Mouse (Mus musculus) liver, embryonic 11.5 days (tissue): ENCODE data around the gene Zfp541. TPM values are rescaled to one million over a fixed set of nuclear protein-coding genes. Genes with fewer than 3 reads are reported as not detected.
A peak's percentile ranks its signal among the peaks of the same experiment; 100 is the strongest.

Experiments used
- ATAC-seq: fragments of 200-750 bp; cut with Nextera tagmentation; replicated peaks from 2 replicates; pipeline ENCODE4 v1.8.0; 2017; ENCODE audit warnings: moderate number of reproducible peaks, mild to moderate bottlenecking, moderate TSS enrichment, moderate library complexity; ENCODE audit not compliant: low FRiP score
- DNase-seq: peaks from one replicate; pipeline ENCODE4 v3.0.0-alpha.2; 2017; ENCODE audit warnings: low spot score
- H3K27ac ChIP-seq: fragments of 300-500 bp; sonication (generic); 2 replicates; pipeline ENCODE4 v1.5.1; 2014; ENCODE audit warnings: mild to moderate bottlenecking, low read depth, low read length, control low read depth
- H3K27me3 ChIP-seq: fragments of 300-500 bp; sonication (generic); replicated peaks from 2 replicates; pipeline ENCODE4 v1.6.1; 2014; ENCODE audit warnings: low read length, mixed read lengths; ENCODE audit not compliant: control insufficient read depth, insufficient read depth
- H3K36me3 ChIP-seq: fragments of 300-500 bp; sonication (generic); 2 replicates; pipeline ENCODE4 v1.6.1; 2014; ENCODE audit warnings: mild to moderate bottlenecking, low read length, moderate library complexity, mixed read lengths; ENCODE audit not compliant: control insufficient read depth, insufficient read depth
- H3K4me1 ChIP-seq: fragments of 300-500 bp; sonication (generic); replicated peaks from 2 replicates; pipeline ENCODE4 v1.6.1; 2014; ENCODE audit warnings: low read length, mixed read lengths; ENCODE audit not compliant: control insufficient read depth, insufficient read depth
- H3K4me2 ChIP-seq: fragments of 300-500 bp; sonication (generic); 2 replicates; pipeline ENCODE4 v1.6.1; 2014; ENCODE audit warnings: mild to moderate bottlenecking, control low read depth, moderate library complexity
- H3K4me3 ChIP-seq: fragments of 300-500 bp; sonication (generic); 2 replicates; pipeline ENCODE4 v1.5.1; 2014; ENCODE audit warnings: low read depth, low read length, control low read depth
- H3K9ac ChIP-seq: fragments of 300-500 bp; sonication (generic); 2 replicates; pipeline ENCODE4 v1.6.1; 2014; ENCODE audit warnings: low read depth, low read length, control low read depth
- H3K9me3 ChIP-seq: fragments of 300-500 bp; sonication (generic); 2 replicates; pipeline ENCODE4 v1.6.1; 2016; ENCODE audit warnings: low read length, inconsistent platforms, mixed read lengths; ENCODE audit not compliant: control insufficient read depth
- WGBS: fragments of 180-500 bp; shearing (Covaris S2); extraction: QIAGEN DNeasy Blood & Tissue Kit; methylation state at CpG from one replicate; pipeline ENCODE4 v1.1.7; 2014; 5-methylcytosine and 5-hydroxymethylcytosine counted together
- polyA plus RNA-seq: library from polyadenylated mRNA; unstranded; fragments of >200 nt; fragmentation: Nextera tagmentation; extraction: Ambion mirVana; gene quantifications from 2 replicates; pipeline ENCODE4 v1.2.1, GENCODE M21; 2014

Gene Zfp541
- polyA plus RNA-seq, 1 experiment from 2014 or later, result not detected

- Histone ChIP-seq H3K27ac (no peak overlapping the region), H3K27me3 (no peaks in the 10 kb centered on the region), H3K4me2 (peak overlapping the region; percentile 78), H3K9me3 (no peaks in the 10 kb centered on the region), H3K9ac (peak overlapping the region; percentile 84), H3K4me3 (peak overlapping the region; percentile 77), H3K36me3 (peaks cover 16% of the 10 kb centered on the region), H3K4me1 (no peaks in the 10 kb centered on the region; the same call in 1 of the 2 replicates)
- WGBS, result 38% methylated on average over 9 of the region's 9 CpGs
- ATAC-seq, result no peak
- no peak for DNase-seq
Observed at GRCm38 (mm10) chr7:16120262-16120600, 58.6 kb downstream of the Zfp541 start.

GRCm38 (mm10) chr7:16125829-16126228 is 64.2 kb downstream of the Zfp541 start:
- H3K4me3 ChIP-seq, result no peak overlapping the region
- no peak overlapping the region for H3K27ac ChIP-seq
- no peak overlapping the region for H3K9ac ChIP-seq
- H3K9me3 ChIP-seq, result no peaks in the 10 kb centered on the region
- ATAC-seq (no peak), DNase-seq (no peak)
- H3K4me1 ChIP-seq, result 0 out of 2 replicates have a peak, but pooled peaks cover 7% of the 10 kb centered on the region
- peaks cover 12% of the 10 kb centered on the region for H3K27me3 ChIP-seq
- H3K36me3 ChIP-seq, result no peaks in the 10 kb centered on the region
- H3K4me2 ChIP-seq, result no peak overlapping the region
- 77% methylated on average over 9 of the region's 9 CpGs for WGBS

- 0 out of 2 replicates have a peak, but pooled peaks cover 7% of the 10 kb centered on the region for H3K4me1 ChIP-seq
- no peak overlapping the region for H3K27ac ChIP-seq
- peaks cover 28% of the 10 kb centered on the region for H3K27me3 ChIP-seq
- no peaks in the 10 kb centered on the region for H3K9me3 ChIP-seq
- DNase-seq (no peak), ATAC-seq (no peak)
- H3K36me3 ChIP-seq, result no peaks in the 10 kb centered on the region
- H3K9ac ChIP-seq, result no peak overlapping the region
- no peak overlapping the region for H3K4me2 ChIP-seq
- H3K4me3 ChIP-seq, result no peak overlapping the region
- WGBS, result 86% methylated on average over 6 of the region's 6 CpGs
Observed at GRCm38 (mm10) chr7:16128344-16128743, 66.7 kb downstream of the Zfp541 start.

- Histone ChIP-seq H3K27ac (no peak overlapping the region), H3K9me3 (no peaks in the 10 kb centered on the region), H3K4me3 (no peak overlapping the region), H3K4me2 (no peak overlapping the region), H3K4me1 (0 out of 2 replicates have a peak, but pooled peaks cover 7% of the 10 kb centered on the region), H3K27me3 (peaks cover 32% of the 10 kb centered on the region), H3K9ac (no peak overlapping the region), H3K36me3 (no peaks in the 10 kb centered on the region)
- WGBS, result 67% methylated on average over 5 of the region's 5 CpGs
- ATAC-seq (no peak), DNase-seq (no peak)
Observed at GRCm38 (mm10) chr7:16128899-16129298, 67.3 kb downstream of the Zfp541 start.

GRCm38 (mm10) chr7:16129421-16129845 is 67.8 kb downstream of the Zfp541 start, which contains the start of gene Slc8a2:
Gene Slc8a2, plus strand, starts transcription at chr7:16129826.
- Histone ChIP-seq H3K4me3 (peak within 1 kb of the TSS; percentile 49), H3K27me3 (peaks cover 32% of the 10 kb centered on the region), H3K36me3 (no peaks in the 10 kb centered on the region), H3K9ac (no peak within 1 kb of the TSS; the same call in none of the 2 replicates), H3K4me1 (0 out of 2 replicates have a peak, but pooled peaks cover 7% of the 10 kb centered on the region), H3K4me2 (peak within 1 kb of the TSS; percentile 69), H3K9me3 (no peaks in the 10 kb centered on the region), H3K27ac (no peak within 1 kb of the TSS)
- WGBS, result 4% methylated on average over 12 of the region's 12 CpGs
- peak; percentile 77 for DNase-seq
- peak; percentile 77 for ATAC-seq

GRCm38 (mm10) chr7:16129846-16130691 is 68.5 kb downstream of the Zfp541 start:
- peak overlapping the region; percentile 69 for H3K4me2 ChIP-seq
- peaks cover 32% of the 10 kb centered on the region for H3K27me3 ChIP-seq
- 3% methylated on average over 38 of the region's 38 CpGs for WGBS
- H3K9me3 ChIP-seq, result no peaks in the 10 kb centered on the region
- DNase-seq (peak; percentile 66), ATAC-seq (peak; percentile 53)
- no peak overlapping the region for H3K27ac ChIP-seq
- H3K4me1 ChIP-seq, result 0 out of 2 replicates have a peak, but pooled peaks cover 7% of the 10 kb centered on the region
- H3K36me3 ChIP-seq, result no peaks in the 10 kb centered on the region
- peak overlapping the region; percentile 49 for H3K4me3 ChIP-seq
- H3K9ac ChIP-seq, result no peak overlapping the region; the same call in none of the 2 replicates

GRCm38 (mm10) chr7:16130956-16131634 is 69.5 kb downstream of the Zfp541 start:
- Histone ChIP-seq H3K4me3 (peak overlapping the region; percentile 49; the same call in 1 of the 2 replicates), H3K9me3 (no peaks in the 10 kb centered on the region), H3K27ac (no peak overlapping the region), H3K4me1 (0 out of 2 replicates have a peak, but pooled peaks cover 7% of the 10 kb centered on the region), H3K4me2 (peak overlapping the region; percentile 69; the same call in 1 of the 2 replicates), H3K9ac (no peak overlapping the region; the same call in 1 of the 2 replicates), H3K36me3 (no peaks in the 10 kb centered on the region), H3K27me3 (peaks cover 32% of the 10 kb centered on the region)
- no peak for ATAC-seq
- 33% methylated on average over 13 of the region's 13 CpGs for WGBS
- DNase-seq, result no peak

- H3K4me2 ChIP-seq, result no peak overlapping the region
- H3K9me3 ChIP-seq, result no peaks in the 10 kb centered on the region
- H3K4me3 ChIP-seq, result no peak overlapping the region
- H3K36me3 ChIP-seq, result no peaks in the 10 kb centered on the region
- no peak for DNase-seq
- H3K9ac ChIP-seq, result no peak overlapping the region
- WGBS, result 9% methylated on average over 7 of the region's 7 CpGs
- H3K27ac ChIP-seq, result no peak overlapping the region
- H3K4me1 ChIP-seq, result 0 out of 2 replicates have a peak, but pooled peaks cover 7% of the 10 kb centered on the region
- ATAC-seq, result no peak
- H3K27me3 ChIP-seq, result peaks cover 32% of the 10 kb centered on the region
Observed at GRCm38 (mm10) chr7:16132161-16132581, 70.6 kb downstream of the Zfp541 start.
